Mouse (Mus musculus) brain, embryonic 14.5 days (tissue): ENCODE results near the gene Spag9.

Source experiments
- CTCF ChIP-seq: fragments of 200-500 bp; IDR thresholded peaks from 2 replicates; pipeline ENCODE4 v1.5.1; 2012; ENCODE audit warnings: inconsistent platforms, mild to moderate bottlenecking, moderate library complexity, borderline replicate concordance; ENCODE audit not compliant: insufficient read depth, insufficient read length; ENCODE audit errors: extremely low read depth
- POLR2A ChIP-seq: fragments of 200-500 bp; IDR thresholded peaks from 2 replicates; pipeline ENCODE4 v1.6.1; 2012; ENCODE audit warnings: mild to moderate bottlenecking, inconsistent platforms, borderline replicate concordance; ENCODE audit not compliant: poor library complexity, insufficient read depth, insufficient read length, severe bottlenecking; ENCODE audit errors: extremely low read depth

GRCm38 (mm10) chr11:93955256-93956150, 40.4 kb upstream of the Spag9 start:
- TF ChIP-seq CTCF (no peak), POLR2A (peak; percentile 5; the same call in 1 of the 2 replicates)
